Mouse (Mus musculus) Patski (cell line): ENCODE data around the gene Tmem143. TPM values are rescaled to one million over a fixed set of nuclear protein-coding genes. Genes with fewer than 3 reads are reported as not detected.
"Not testable (repeated sequence)": the region's sequence is repeated elsewhere in the genome, so short reads cannot be mapped to it uniquely, and the experiment has no call there.

Experiments used
- ATAC-seq: fragments of 100-300 bp; one replicate; pipeline ENCODE4 v1.8.0; 2021
- CTCF ChIA-PET: fragments of 350-600 bp; sonication (Branson Sonifier 250); formaldehyde crosslinking; loops from one replicate; lab custom pipeline; 2022; ENCODE audit warnings: inconsistent platforms; lab: Charles Lee
- POLR2A ChIA-PET: fragments of 350-600 bp; sonication (Branson Sonifier 250); formaldehyde crosslinking; loops from one replicate; lab custom pipeline; 2022; ENCODE audit warnings: antibody characterized with exemption, inconsistent platforms; lab: Charles Lee
- DNase-seq: peaks from one replicate; pipeline ENCODE4 v3.0.0-alpha.2; 2011; ENCODE audit warnings: low read depth, low spot score
- H3K27me3 ChIP-seq: fragments of 371-371 bp; one replicate; pipeline ENCODE4 v1.5.1; 2021
- CTCF ChIP-seq: fragments of 100-300 bp; IDR thresholded peaks from one replicate; pipeline ENCODE4 v1.5.1; 2021
- in situ Hi-C: fragments of 300-500 bp; cut with MboI; formaldehyde crosslinking; loops from 3 replicates; pipeline ENCODE4 v1.11.1; 2018; ENCODE audit warnings: low pct_unique_long_range_greater_than_20kb, mixed read lengths
- polyA plus RNA-seq: library from polyadenylated mRNA; unstranded; gene quantifications from one replicate; pipeline ENCODE4 v1.2.3, GENCODE M21; 2021

The Tmem143 gene
- polyA plus RNA-seq, 1 experiment from 2014 or later, result 34.7 TPM

- CTCF ChIA-PET, result interaction anchor here (1.1 to 2.0 kb wide), 2 partner anchors 37 to 70 kb away, joined by 3 to 5 read pairs; partner anchors contain the start of gene Kdelr1
Observed at GRCm38 (mm10) chr7:45943280-45943679, 46.5 kb downstream of the Tmem143 start.

GRCm38 (mm10) chr7:45949061-45949460, 52.3 kb downstream of the Tmem143 start:
- POLR2A ChIA-PET, result no interaction called here
- ATAC-seq (no peak), DNase-seq (no peak)
- H3K27me3 ChIP-seq, result peaks cover 5% of the 10 kb centered on the region
- TF ChIP-seq CTCF, result no peak
- in situ Hi-C loops, result no loop called here
- CTCF ChIA-PET, result no interaction called here

More at GRCm38 (mm10) chr7:45943280-45943679, 46.5 kb downstream of the Tmem143 start:
- ATAC-seq, DNase-seq, H3K27me3 ChIP-seq, POLR2A ChIA-PET: not testable (repeated sequence)
- peak; percentile 65 for TF ChIP-seq CTCF
- in situ Hi-C loops, result loop anchor here (5.0 kb wide), 1 partner anchor 69 kb away; no protein-coding TSS in a partner anchor

GRCm38 (mm10) chr7:45956611-45957010, 59.9 kb downstream of the Tmem143 start:
- no peak for TF ChIP-seq CTCF
- peaks cover 8% of the 10 kb centered on the region for H3K27me3 ChIP-seq
- CTCF ChIA-PET, result interaction anchor here (1.2 kb wide), 1 partner anchor 47 kb away, joined by 3 read pairs; no protein-coding TSS in a partner anchor
- ATAC-seq (no peak), DNase-seq (no peak)
- POLR2A ChIA-PET, result no interaction called here
- in situ Hi-C loops, result no loop called here

Other genes with a start within 250 kb of the Tmem143 start
- 0.23 TPM for gene Fut2, start 230.5 kb upstream of the Tmem143 start, polyA plus RNA-seq
- 2.3 TPM for gene Ntn5, start 212.9 kb upstream of the Tmem143 start, polyA plus RNA-seq
- 4.4 TPM for gene Sec1, start 202.5 kb upstream of the Tmem143 start, polyA plus RNA-seq
- gene Car11, start 197.1 kb upstream of the Tmem143 start, polyA plus RNA-seq, result 43.7 TPM
- gene Dbp, start 191.9 kb upstream of the Tmem143 start, polyA plus RNA-seq, result 73.2 TPM
- gene Rpl18, start 181.5 kb upstream of the Tmem143 start, polyA plus RNA-seq, result 807 TPM
- gene Sphk2, start 178.9 kb upstream of the Tmem143 start, polyA plus RNA-seq, result 28.0 TPM
- 0.04 TPM for gene Fam83e, start 175.7 kb upstream of the Tmem143 start, polyA plus RNA-seq
- gene Spaca4, start 171.1 kb upstream of the Tmem143 start, polyA plus RNA-seq, result not detected
- 12.0 TPM for gene Lmtk3, start 113.2 kb upstream of the Tmem143 start, polyA plus RNA-seq
- 1.4 TPM for gene Sult2b1, start 112.3 kb upstream of the Tmem143 start, polyA plus RNA-seq
- gene Cyth2, start 82.4 kb upstream of the Tmem143 start, polyA plus RNA-seq, result 149 TPM
- gene Kcnj14, start 72.2 kb upstream of the Tmem143 start, polyA plus RNA-seq, result 16.6 TPM
- 32.6 TPM for gene Grwd1, start 66.0 kb upstream of the Tmem143 start, polyA plus RNA-seq
- 234 TPM for gene Kdelr1, start 24.2 kb upstream of the Tmem143 start, polyA plus RNA-seq
- gene Grin2d, start 18.6 kb upstream of the Tmem143 start, polyA plus RNA-seq, result 1.9 TPM
- gene Syngr4, start 227 bp upstream of the Tmem143 start, polyA plus RNA-seq, result 0.63 TPM
- gene Emp3, start 24.5 kb downstream of the Tmem143 start, polyA plus RNA-seq, result 26.7 TPM
- gene Ccdc114, start 27.1 kb downstream of the Tmem143 start, polyA plus RNA-seq, result 0.64 TPM
- gene Abcc6, start 133.4 kb downstream of the Tmem143 start, polyA plus RNA-seq, result 0.05 TPM
- 100 TPM for gene Nomo1, start 136.8 kb downstream of the Tmem143 start, polyA plus RNA-seq
- 0.06 TPM for gene Kcnj11, start 203.8 kb downstream of the Tmem143 start, polyA plus RNA-seq